Mouse (Mus musculus) hindbrain, embryonic 14.5 days (tissue): ENCODE measurements around the gene Gm37240. TPM values are rescaled to one million over a fixed set of nuclear protein-coding genes. Genes with fewer than 3 reads are reported as not detected.

Source experiments
- ATAC-seq: fragments of 200-750 bp; cut with Nextera tagmentation; 2 replicates; pipeline ENCODE4 v1.8.0; 2017; ENCODE audit warnings: moderate number of reproducible peaks, mild to moderate bottlenecking, moderate TSS enrichment, moderate library complexity; ENCODE audit not compliant: low FRiP score
- DNase-seq: peaks from one replicate; pipeline ENCODE4 v3.0.0-alpha.2; 2015; ENCODE audit warnings: low spot score
- H3K27ac ChIP-seq: fragments of 300-500 bp; sonication (generic); 2 replicates; pipeline ENCODE4 v1.5.1; 2014; ENCODE audit warnings: mild to moderate bottlenecking, moderate library complexity
- H3K27me3 ChIP-seq: fragments of 300-500 bp; sonication (generic); 2 replicates; pipeline ENCODE4 v1.6.1; 2014; ENCODE audit warnings: mild to moderate bottlenecking, low read length, mixed read lengths; ENCODE audit not compliant: control insufficient read depth, insufficient read depth
- H3K36me3 ChIP-seq: fragments of 300-500 bp; sonication (generic); replicated peaks from 2 replicates; pipeline ENCODE4 v1.6.1; 2014; ENCODE audit not compliant: control insufficient read depth, insufficient read depth
- H3K4me1 ChIP-seq: fragments of 300-500 bp; sonication (generic); replicated peaks from 2 replicates; pipeline ENCODE4 v1.6.1; 2014; ENCODE audit warnings: antibody characterized with exemption, low read length, mixed read lengths; ENCODE audit not compliant: control insufficient read depth, insufficient read depth
- H3K4me2 ChIP-seq: fragments of 300-500 bp; sonication (generic); replicated peaks from 2 replicates; pipeline ENCODE4 v1.6.1; 2014; ENCODE audit warnings: mild to moderate bottlenecking, moderate library complexity
- H3K4me3 ChIP-seq: fragments of 300-500 bp; sonication (generic); replicated peaks from 2 replicates; pipeline ENCODE4 v1.5.1; 2014; ENCODE audit warnings: mild to moderate bottlenecking, low read length
- H3K9ac ChIP-seq: fragments of 300-500 bp; sonication (generic); 2 replicates; pipeline ENCODE4 v1.6.1; 2014
- H3K9me3 ChIP-seq: fragments of 300-500 bp; sonication (generic); 2 replicates; pipeline ENCODE4 v1.6.1; 2016; ENCODE audit warnings: low read length; ENCODE audit not compliant: control insufficient read depth
- WGBS: fragments of 180-500 bp; shearing (Covaris S2); extraction: QIAGEN DNeasy Blood & Tissue Kit; methylation state at CpG from one replicate; pipeline ENCODE4 v1.1.7; 2014; 5-methylcytosine and 5-hydroxymethylcytosine counted together
- polyA plus RNA-seq: library from polyadenylated mRNA; unstranded; fragments of >200 nt; fragmentation: Nextera tagmentation; extraction: Ambion mirVana; gene quantifications from 2 replicates; pipeline ENCODE4 v1.2.1, GENCODE M21; 2014

Gene Gm37240
- polyA plus RNA-seq, 1 experiment from 2014 or later = 0.94 TPM

- Histone ChIP-seq H3K4me2 (no peak overlapping the region), H3K9me3 (no peaks in the 10 kb centered on the region), H3K27ac (no peak overlapping the region), H3K36me3 (no peaks in the 10 kb centered on the region), H3K9ac (no peak overlapping the region), H3K27me3 (no peaks in the 10 kb centered on the region), H3K4me3 (no peak overlapping the region), H3K4me1 (no peaks in the 10 kb centered on the region)
- ATAC-seq (no peak), DNase-seq (no peak)
- 89% methylated on average over 6 of the region's 6 CpGs for WGBS
Measured at GRCm38 (mm10) chr3:85667683-85668082, 219.6 kb downstream of the Gm37240 start.

- Histone ChIP-seq H3K27ac (no peak overlapping the region), H3K9ac (no peak overlapping the region), H3K27me3 (no peaks in the 10 kb centered on the region), H3K9me3 (no peaks in the 10 kb centered on the region), H3K4me2 (no peak overlapping the region), H3K4me1 (no peaks in the 10 kb centered on the region), H3K4me3 (no peak overlapping the region), H3K36me3 (no peaks in the 10 kb centered on the region)
- WGBS = 83% methylated on average over 12 of the region's 12 CpGs
- ATAC-seq (no peak), DNase-seq (no peak)
Measured at GRCm38 (mm10) chr3:85666736-85667135, 220.6 kb downstream of the Gm37240 start.

GRCm38 (mm10) chr3:85666166-85666565 lies 221.2 kb downstream of the Gm37240 start:
- H3K27ac ChIP-seq = no peak overlapping the region
- no peaks in the 10 kb centered on the region for H3K9me3 ChIP-seq
- no peak overlapping the region for H3K9ac ChIP-seq
- H3K4me2 ChIP-seq = no peak overlapping the region
- H3K4me1 ChIP-seq = no peaks in the 10 kb centered on the region
- no peaks in the 10 kb centered on the region for H3K36me3 ChIP-seq
- no peak for DNase-seq
- WGBS = 69% methylated on average over 3 of the region's 3 CpGs
- H3K4me3 ChIP-seq = no peak overlapping the region
- no peak for ATAC-seq
- no peaks in the 10 kb centered on the region for H3K27me3 ChIP-seq

GRCm38 (mm10) chr3:85664591-85665171 lies 222.6 kb downstream of the Gm37240 start:
- no peaks in the 10 kb centered on the region for H3K27me3 ChIP-seq
- no peak overlapping the region for H3K9ac ChIP-seq
- H3K9me3 ChIP-seq = no peaks in the 10 kb centered on the region

GRCm38 (mm10) chr3:85663826-85664225 lies 223.5 kb downstream of the Gm37240 start:
- Histone ChIP-seq H3K27ac (no peak overlapping the region), H3K9ac (no peak overlapping the region), H3K4me1 (no peaks in the 10 kb centered on the region), H3K27me3 (no peaks in the 10 kb centered on the region), H3K9me3 (no peaks in the 10 kb centered on the region), H3K36me3 (no peaks in the 10 kb centered on the region), H3K4me3 (no peak overlapping the region), H3K4me2 (no peak overlapping the region)
- DNase-seq (no peak), ATAC-seq (no peak)
- WGBS = 76% methylated on average over 5 of the region's 5 CpGs

More at GRCm38 (mm10) chr3:85664591-85665171, 222.6 kb downstream of the Gm37240 start:
- WGBS = 86% methylated on average over 10 of the region's 10 CpGs
- H3K4me1 ChIP-seq = no peaks in the 10 kb centered on the region
- no peak overlapping the region for H3K4me3 ChIP-seq
- H3K27ac ChIP-seq = no peak overlapping the region
- no peaks in the 10 kb centered on the region for H3K36me3 ChIP-seq
- DNase-seq = no peak
- no peak overlapping the region for H3K4me2 ChIP-seq
- ATAC-seq = no peak

- Histone ChIP-seq H3K9me3 (no peaks in the 10 kb centered on the region), H3K4me3 (no peak overlapping the region), H3K9ac (no peak overlapping the region), H3K27ac (no peak overlapping the region), H3K4me1 (no peaks in the 10 kb centered on the region), H3K27me3 (no peaks in the 10 kb centered on the region), H3K4me2 (no peak overlapping the region), H3K36me3 (no peaks in the 10 kb centered on the region)
- no peak for ATAC-seq
- WGBS = 72% methylated on average over 10 of the region's 10 CpGs
- no peak for DNase-seq
Measured at GRCm38 (mm10) chr3:85661926-85662813, 225.1 kb downstream of the Gm37240 start.

GRCm38 (mm10) chr3:85659681-85660080 lies 227.6 kb downstream of the Gm37240 start:
- no peak overlapping the region for H3K9ac ChIP-seq
- H3K4me2 ChIP-seq = no peak overlapping the region
- no peaks in the 10 kb centered on the region for H3K27me3 ChIP-seq
- ATAC-seq (no peak), DNase-seq (no peak)
- H3K4me1 ChIP-seq = no peaks in the 10 kb centered on the region
- H3K9me3 ChIP-seq = no peaks in the 10 kb centered on the region
- no peaks in the 10 kb centered on the region for H3K36me3 ChIP-seq
- 87% methylated on average over 7 of the region's 7 CpGs for WGBS
- H3K27ac ChIP-seq = no peak overlapping the region
- no peak overlapping the region for H3K4me3 ChIP-seq

GRCm38 (mm10) chr3:85655538-85655937 lies 231.8 kb downstream of the Gm37240 start:
- H3K4me2 ChIP-seq = no peak overlapping the region
- no peaks in the 10 kb centered on the region for H3K36me3 ChIP-seq
- H3K27me3 ChIP-seq = no peaks in the 10 kb centered on the region
- H3K27ac ChIP-seq = no peak overlapping the region
- DNase-seq (no peak), ATAC-seq (no peak)
- no peaks in the 10 kb centered on the region; the same call in 1 of the 2 replicates for H3K4me1 ChIP-seq
- no peak overlapping the region for H3K9ac ChIP-seq
- 97% methylated on average over 3 of the region's 3 CpGs for WGBS
- no peak overlapping the region for H3K4me3 ChIP-seq
- H3K9me3 ChIP-seq = no peaks in the 10 kb centered on the region

- Histone ChIP-seq H3K4me3 (no peak overlapping the region), H3K27me3 (no peaks in the 10 kb centered on the region), H3K27ac (no peak overlapping the region), H3K4me1 (no peaks in the 10 kb centered on the region; the same call in 1 of the 2 replicates), H3K9me3 (no peaks in the 10 kb centered on the region), H3K36me3 (no peaks in the 10 kb centered on the region), H3K4me2 (no peak overlapping the region), H3K9ac (no peak overlapping the region)
- DNase-seq (no peak), ATAC-seq (no peak; the same call in 1 of the 2 replicates)
- WGBS = 69% methylated on average over 4 of the region's 4 CpGs
Measured at GRCm38 (mm10) chr3:85652727-85653665, 234.3 kb downstream of the Gm37240 start.
